Mouse (Mus musculus) intestine, embryonic 14.5 days (tissue): Measurements from ENCODE around the gene Irf2. TPM values are rescaled to one million over a fixed set of nuclear protein-coding genes. Genes with fewer than 3 reads are reported as not detected.

Source experiments
- ATAC-seq: fragments of 200-750 bp; cut with Nextera tagmentation; replicated peaks from 2 replicates; pipeline ENCODE4 v1.8.0; 2017; ENCODE audit warnings: low read depth, moderate number of reproducible peaks, moderate TSS enrichment, moderate library complexity; ENCODE audit not compliant: low FRiP score, low TSS enrichment
- DNase-seq: peaks from one replicate; pipeline ENCODE4 v3.0.0-alpha.2; 2018; ENCODE audit warnings: low spot score
- H3K27ac ChIP-seq: fragments of 300-500 bp; sonication (generic); 2 replicates; pipeline ENCODE4 v1.5.1; 2014; ENCODE audit warnings: low read depth, mild to moderate bottlenecking, control low read depth
- H3K27me3 ChIP-seq: fragments of 300-500 bp; sonication (generic); replicated peaks from 2 replicates; pipeline ENCODE4 v1.6.1; 2014; ENCODE audit warnings: low read length, control low read depth; ENCODE audit not compliant: control insufficient read depth, insufficient read depth
- H3K36me3 ChIP-seq: fragments of 300-500 bp; sonication (generic); 2 replicates; pipeline ENCODE4 v1.6.1; 2014; ENCODE audit warnings: low read length, control low read depth; ENCODE audit not compliant: control insufficient read depth, insufficient read depth
- H3K4me1 ChIP-seq: fragments of 300-500 bp; sonication (generic); replicated peaks from 2 replicates; pipeline ENCODE4 v1.6.1; 2014; ENCODE audit warnings: low read length, control low read depth, mixed read lengths; ENCODE audit not compliant: control insufficient read depth, insufficient read depth
- H3K4me2 ChIP-seq: fragments of 300-500 bp; sonication (generic); 2 replicates; pipeline ENCODE4 v1.6.1; 2014; ENCODE audit warnings: low read length
- H3K4me3 ChIP-seq: fragments of 300-500 bp; sonication (generic); 2 replicates; pipeline ENCODE4 v1.5.1; 2014; ENCODE audit warnings: low read depth, low read length, control low read depth, mixed read lengths
- H3K9ac ChIP-seq: fragments of 300-500 bp; sonication (generic); 2 replicates; pipeline ENCODE4 v1.6.1; 2014; ENCODE audit warnings: mild to moderate bottlenecking, low read length
- H3K9me3 ChIP-seq: fragments of 300-500 bp; sonication (generic); 2 replicates; pipeline ENCODE4 v1.6.1; 2016; ENCODE audit warnings: low read length, control low read depth; ENCODE audit not compliant: control insufficient read depth
- WGBS: fragments of 180-500 bp; shearing (Covaris S2); extraction: QIAGEN DNeasy Blood & Tissue Kit; methylation state at CpG from one replicate; pipeline ENCODE4 v1.1.7; 2014; 5-methylcytosine and 5-hydroxymethylcytosine counted together
- polyA plus RNA-seq: library from polyadenylated mRNA; unstranded; fragments of >200 nt; fragmentation: Nextera tagmentation; extraction: Ambion mirVana; gene quantifications from 2 replicates; pipeline ENCODE4 v1.2.1, GENCODE M21; 2014

Gene Irf2
- polyA plus RNA-seq, 1 experiment from 2014 or later, result 25.4 TPM

DNA sequence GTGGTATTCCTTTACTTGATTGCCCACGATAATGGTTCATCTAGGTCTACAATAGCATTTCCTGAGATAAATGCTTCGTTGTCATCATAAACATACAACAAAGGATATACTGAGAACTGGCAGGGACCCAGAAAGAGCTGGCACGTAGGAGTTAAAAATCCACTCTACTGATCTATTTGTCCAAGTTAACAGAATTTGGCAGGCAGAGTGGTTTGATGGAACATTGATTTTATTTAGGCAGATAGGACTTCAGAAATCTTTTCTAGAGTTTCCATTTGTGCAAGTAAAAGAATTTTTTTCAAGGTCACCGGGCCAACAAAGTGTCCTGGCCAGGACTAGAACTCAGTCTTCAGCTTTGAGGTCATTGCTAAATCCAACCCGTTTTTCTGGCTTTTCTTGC, 98.5 kb downstream of the Irf2 start:
- DNase-seq (no peak), ATAC-seq (no peak)
- 84% methylated on average over 5 of the region's 5 CpGs for WGBS
- no peak overlapping the region for H3K4me3 ChIP-seq
- peaks cover 19% of the 10 kb centered on the region for H3K36me3 ChIP-seq
- H3K4me1 ChIP-seq, result peaks cover 11% of the 10 kb centered on the region; the same call in 1 of the 2 replicates
- no peaks in the 10 kb centered on the region for H3K9me3 ChIP-seq
- no peak overlapping the region for H3K27ac ChIP-seq
- H3K4me2 ChIP-seq, result no peak overlapping the region
- no peaks in the 10 kb centered on the region for H3K27me3 ChIP-seq
- no peak overlapping the region for H3K9ac ChIP-seq

- no peak for ATAC-seq
- H3K4me3 ChIP-seq, result no peak overlapping the region
Measured at GRCm38 (mm10) chr8:46840390-46840789, 100.9 kb downstream of the Irf2 start.

GRCm38 (mm10) chr8:46840791-46841190, 101.3 kb downstream of the Irf2 start:
- Histone ChIP-seq H3K9me3 (no peaks in the 10 kb centered on the region), H3K27ac (no peak overlapping the region), H3K4me2 (no peak overlapping the region), H3K4me3 (no peak overlapping the region), H3K4me1 (peaks cover 20% of the 10 kb centered on the region), H3K9ac (no peak overlapping the region), H3K36me3 (peaks cover 14% of the 10 kb centered on the region), H3K27me3 (no peaks in the 10 kb centered on the region)
- DNase-seq, result no peak
- WGBS, result 96% methylated on average over 10 of the region's 10 CpGs
- no peak for ATAC-seq

More at GRCm38 (mm10) chr8:46840390-46840789, 100.9 kb downstream of the Irf2 start:
- no peaks in the 10 kb centered on the region for H3K27me3 ChIP-seq
- H3K9ac ChIP-seq, result no peak overlapping the region
- 91% methylated on average over 4 of the region's 4 CpGs for WGBS
- DNase-seq, result no peak
- H3K4me2 ChIP-seq, result no peak overlapping the region
- H3K9me3 ChIP-seq, result no peaks in the 10 kb centered on the region
- H3K4me1 ChIP-seq, result peaks cover 20% of the 10 kb centered on the region
- peaks cover 12% of the 10 kb centered on the region for H3K36me3 ChIP-seq
- no peak overlapping the region for H3K27ac ChIP-seq

DNA sequence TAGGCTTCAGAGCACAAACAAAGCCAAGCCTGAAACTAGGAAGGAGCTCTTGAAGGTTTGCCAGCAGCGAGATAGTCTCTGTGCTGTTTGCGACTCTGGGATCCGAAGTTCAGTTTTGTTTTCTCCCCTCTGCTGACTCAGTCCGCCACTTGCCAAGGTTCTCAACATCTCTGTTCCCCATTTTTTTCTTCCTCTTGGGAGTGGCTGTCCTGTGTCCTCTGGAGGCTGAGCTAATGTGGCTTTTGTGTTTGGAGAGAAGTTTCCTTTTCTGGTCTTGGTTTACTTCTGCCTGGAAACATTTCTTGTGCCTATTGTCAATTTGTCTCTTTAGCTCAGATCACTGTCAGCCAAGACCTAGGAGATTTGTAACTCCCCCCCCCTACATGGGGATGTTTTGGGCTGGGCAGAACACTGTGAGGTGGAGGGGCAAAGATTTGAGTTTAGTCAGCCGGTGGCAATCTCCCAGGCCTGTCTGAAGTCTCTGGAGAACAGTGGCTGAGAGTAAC, 103.2 kb downstream of the Irf2 start:
- WGBS, result 52% methylated on average over 5 of the region's 5 CpGs
- Histone ChIP-seq H3K36me3 (peaks cover 22% of the 10 kb centered on the region), H3K4me1 (peaks cover 20% of the 10 kb centered on the region), H3K9me3 (no peaks in the 10 kb centered on the region), H3K9ac (no peak overlapping the region), H3K27me3 (no peaks in the 10 kb centered on the region), H3K27ac (peak overlapping the region; percentile 59), H3K4me3 (no peak overlapping the region), H3K4me2 (no peak overlapping the region)
- DNase-seq (no peak), ATAC-seq (no peak)

DNA sequence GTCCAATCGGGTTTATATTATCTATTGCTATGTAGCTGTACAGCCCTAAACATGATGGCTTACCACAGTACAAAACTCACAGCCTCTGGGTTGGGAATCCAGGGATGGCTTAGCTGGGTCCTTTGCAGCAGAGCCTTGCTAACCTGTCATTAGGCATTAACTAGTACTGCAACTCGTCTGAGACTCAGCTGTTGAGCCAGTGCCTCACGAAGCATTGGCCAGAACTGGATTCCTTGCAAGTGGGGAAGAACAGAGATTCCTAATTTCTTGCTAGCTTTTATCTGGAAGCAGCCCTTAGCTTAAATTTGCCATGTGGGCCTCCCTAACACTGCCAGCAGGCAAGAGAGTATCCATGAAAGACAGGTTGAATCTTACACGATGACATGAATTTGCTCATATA, 104.3 kb downstream of the Irf2 start:
- H3K9me3 ChIP-seq, result no peaks in the 10 kb centered on the region
- H3K27ac ChIP-seq, result no peak overlapping the region
- no peak overlapping the region for H3K4me2 ChIP-seq
- peaks cover 22% of the 10 kb centered on the region for H3K36me3 ChIP-seq
- H3K27me3 ChIP-seq, result no peaks in the 10 kb centered on the region
- no peak overlapping the region for H3K9ac ChIP-seq
- ATAC-seq (no peak), DNase-seq (no peak)
- 77% methylated on average over 4 of the region's 4 CpGs for WGBS
- H3K4me1 ChIP-seq, result peaks cover 20% of the 10 kb centered on the region
- no peak overlapping the region for H3K4me3 ChIP-seq

- Histone ChIP-seq H3K27ac (peak overlapping the region; percentile 54; the same call in 1 of the 2 replicates), H3K9me3 (no peaks in the 10 kb centered on the region), H3K4me1 (peaks cover 20% of the 10 kb centered on the region), H3K36me3 (peaks cover 16% of the 10 kb centered on the region), H3K27me3 (no peaks in the 10 kb centered on the region), H3K4me2 (no peak overlapping the region), H3K4me3 (no peak overlapping the region), H3K9ac (no peak overlapping the region)
- 72% methylated on average over 3 of the region's 3 CpGs for WGBS
- ATAC-seq (no peak), DNase-seq (no peak)
Measured at GRCm38 (mm10) chr8:46844371-46844973, 104.9 kb downstream of the Irf2 start.

GRCm38 (mm10) chr8:46844974-46845774, 105.6 kb downstream of the Irf2 start:
- H3K36me3 ChIP-seq, result peaks cover 11% of the 10 kb centered on the region
- DNase-seq (no peak), ATAC-seq (no peak)
- H3K4me1 ChIP-seq, result peaks cover 20% of the 10 kb centered on the region
- H3K27me3 ChIP-seq, result no peaks in the 10 kb centered on the region
- no peak overlapping the region for H3K9ac ChIP-seq
- no peaks in the 10 kb centered on the region for H3K9me3 ChIP-seq
- H3K4me2 ChIP-seq, result no peak overlapping the region
- 58% methylated on average over 7 of the region's 7 CpGs for WGBS
- H3K4me3 ChIP-seq, result no peak overlapping the region
- H3K27ac ChIP-seq, result peak overlapping the region; percentile 54

- H3K4me1 ChIP-seq, result peaks cover 20% of the 10 kb centered on the region
- ATAC-seq, result no peak
- 80% methylated on average over 9 of the region's 9 CpGs for WGBS
Measured at GRCm38 (mm10) chr8:46845891-46846290, 106.4 kb downstream of the Irf2 start.

More at GRCm38 (mm10) chr8:46845891-46846290, 106.4 kb downstream of the Irf2 start:
- no peak overlapping the region for H3K9ac ChIP-seq
- no peaks in the 10 kb centered on the region for H3K9me3 ChIP-seq
- peaks cover 10% of the 10 kb centered on the region for H3K36me3 ChIP-seq
- no peak overlapping the region for H3K4me3 ChIP-seq
- no peak for DNase-seq
- no peak overlapping the region for H3K4me2 ChIP-seq
- H3K27ac ChIP-seq, result peak overlapping the region; percentile 16; the same call in 1 of the 2 replicates
- H3K27me3 ChIP-seq, result no peaks in the 10 kb centered on the region
